8 mouse cellular contexts compared by ENCODE assay signal in the genomic region with DNA sequence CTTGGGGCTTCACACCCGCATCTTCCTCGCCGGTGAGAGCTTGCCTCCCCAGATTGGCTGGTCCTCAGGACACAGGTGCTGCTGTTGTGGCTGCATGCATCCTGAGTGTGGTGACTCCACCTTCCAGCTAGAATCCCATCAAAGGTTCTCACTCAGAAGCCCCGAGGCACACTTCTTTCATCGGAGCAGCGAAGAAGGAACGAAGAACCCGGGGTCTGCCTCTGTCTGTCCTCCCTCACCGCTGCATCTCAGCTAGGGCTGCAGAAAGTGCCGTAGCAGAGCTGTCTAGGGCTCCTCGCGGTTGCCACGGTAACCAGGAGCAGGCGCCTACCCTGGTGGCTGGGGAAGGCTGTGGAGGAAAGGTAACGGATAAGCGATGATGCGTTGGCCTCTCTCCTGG. TPM values are rescaled to one million over a fixed set of nuclear protein-coding genes. Genes with fewer than 3 reads are reported as not detected.
DNase-seq lines count a peak whose midpoint lies in the region; ATAC-seq and TF ChIP-seq lines count a peak whose summit lies in the region.

A gene (minus strand): TSS at position 227 of the 400 bp plus-strand sequence.

- no peak for ATAC-seq in lung, postnatal 0 days
- ATAC-seq in forebrain, embryonic 14.5 days, result peak; percentile 77

- DNase-seq in lung, postnatal 0 days (ENCODE audit: low spot score), result no peak
- no peak for DNase-seq in lung, postnatal 14 days
- peak; percentile 76 for DNase-seq in cerebellum, adult 11-12 months
- peak; percentile 88 for DNase-seq in forebrain, embryonic 14.5 days (ENCODE audit: low spot score)
- DNase-seq in heart, postnatal 25 days (ENCODE audit: low spot score), result no peak
- DNase-seq in left cerebral cortex, postnatal 36 days (ENCODE audit: low spot score in 2 of 2), result peak; percentile 80 to 82
- peak; percentile 67 for DNase-seq in neural tube, embryonic 10.5 days (ENCODE audit: extremely low spot score, low spot score)
- DNase-seq in thymus, postnatal 4 days, result peak; percentile 76

- H3K4me1 ChIP-seq in lung, postnatal 0 days (ENCODE audit: insufficient read depth, low read depth, low read length), result no peaks in the 10 kb centered on the region
- H3K4me1 ChIP-seq in forebrain, embryonic 14.5 days (ENCODE audit: control insufficient read depth, insufficient read depth, low read length), result 0 out of 2 replicates have a peak, but pooled peaks cover 6% of the 10 kb centered on the region

- peaks cover 41% of the 10 kb centered on the region for H3K27me3 ChIP-seq in lung, postnatal 0 days (replicated peaks; ENCODE audit: insufficient read depth, low read length)
- no peaks in the 10 kb centered on the region for H3K27me3 ChIP-seq in forebrain, embryonic 14.5 days (replicated peaks; ENCODE audit: control insufficient read depth, insufficient read depth, low read length)

- H3K9me3 ChIP-seq in lung, postnatal 0 days (ENCODE audit: low read length), result no peaks in the 10 kb centered on the region
- no peaks in the 10 kb centered on the region for H3K9me3 ChIP-seq in forebrain, embryonic 14.5 days (replicated peaks; ENCODE audit: control insufficient read depth, low read length)

- TF ChIP-seq EP300 in lung, postnatal 0 days (IDR thresholded peaks at IDR 0.05), result no peak

- 2% methylated on average over 17 of the region's 17 CpGs for WGBS in lung, postnatal 0 days
- WGBS in forebrain, embryonic 14.5 days, result under 1% methylated on average over 17 of the region's 17 CpGs

- H3K4me2 ChIP-seq in lung, postnatal 0 days (replicated peaks; ENCODE audit: low read depth, low read length), result peak within 1 kb of the TSS; percentile 46
- peak within 1 kb of the TSS; percentile 74 for H3K4me2 ChIP-seq in forebrain, embryonic 14.5 days (ENCODE audit: low read length)

- H3K4me3 ChIP-seq in lung, postnatal 0 days (ENCODE audit: low read depth, low read length), result peak within 1 kb of the TSS; percentile 4; the same call in 1 of the 2 replicates
- peak within 1 kb of the TSS; percentile 46 for H3K4me3 ChIP-seq in forebrain, embryonic 14.5 days (ENCODE audit: low read depth, low read length)

- H3K27ac ChIP-seq in lung, postnatal 0 days (ENCODE audit: low read length), result no peak within 1 kb of the TSS
- H3K27ac ChIP-seq in forebrain, embryonic 14.5 days (ENCODE audit: low read depth, low read length), result peak within 1 kb of the TSS; percentile 83

- H3K36me3 ChIP-seq in lung, postnatal 0 days (ENCODE audit: insufficient read depth, low read length), result no peaks in the 10 kb centered on the region
- no peaks in the 10 kb centered on the region for H3K36me3 ChIP-seq in forebrain, embryonic 14.5 days (ENCODE audit: control insufficient read depth, insufficient read depth, low read length)

- TF ChIP-seq CTCF in lung, postnatal 0 days (IDR thresholded peaks at IDR 0.05), result no peak

- H3K9ac ChIP-seq in lung, postnatal 0 days (replicated peaks; ENCODE audit: low read depth), result no peak within 1 kb of the TSS
- H3K9ac ChIP-seq in forebrain, embryonic 14.5 days (ENCODE audit: low read length), result peak within 1 kb of the TSS; percentile 75

- intact Hi-C loops in heart, postnatal 25 days (cut with DNase I), result loop anchor here (1.0 to 10.0 kb wide), 4 partner anchors 48 to 236 kb away; no protein-coding TSS in a partner anchor
- intact Hi-C loops in left cerebral cortex, postnatal 36 days (cut with DNase I), result loop anchor here (2.0 to 5.0 kb wide), 2 partner anchors 20 to 47 kb away; no protein-coding TSS in a partner anchor

RNA-seq across cellular contexts. Expression of the gene that starts here (rescaled TPM):
- polyA plus RNA-seq in lung, postnatal 0 days (2015; fragmentation: Nextera tagmentation; extraction: Ambion mirVana), result 12.6 and 12.8 TPM in 2 replicates
- polyA plus RNA-seq in forebrain, embryonic 14.5 days (2014; fragmentation: Nextera tagmentation; extraction: Ambion mirVana), result 19.4 and 34.0 TPM in 2 replicates
- 100 to 1,000 TPM; 123 to 140 TPM for total RNA-seq in heart, postnatal 25 days (2021)
- 100 to 1,000 TPM; 100 to 150 TPM for total RNA-seq in left cerebral cortex, postnatal 36 days (2021)

Comparison
In these comparisons a context has a peak if more than half of its experiments do, and no peak if none do; other contexts are left out.
1. DNase-seq: peak in cerebellum, adult 11-12 months (single experiment), forebrain, embryonic 14.5 days (single experiment), left cerebral cortex, postnatal 36 days (2 of 2), neural tube, embryonic 10.5 days (single experiment) and thymus, postnatal 4 days (single experiment); none in lung, postnatal 0 days (single experiment), lung, postnatal 14 days (single experiment) and heart, postnatal 25 days (single experiment).